13 mouse cellular contexts compared by ENCODE assay signal in the genomic region with DNA sequence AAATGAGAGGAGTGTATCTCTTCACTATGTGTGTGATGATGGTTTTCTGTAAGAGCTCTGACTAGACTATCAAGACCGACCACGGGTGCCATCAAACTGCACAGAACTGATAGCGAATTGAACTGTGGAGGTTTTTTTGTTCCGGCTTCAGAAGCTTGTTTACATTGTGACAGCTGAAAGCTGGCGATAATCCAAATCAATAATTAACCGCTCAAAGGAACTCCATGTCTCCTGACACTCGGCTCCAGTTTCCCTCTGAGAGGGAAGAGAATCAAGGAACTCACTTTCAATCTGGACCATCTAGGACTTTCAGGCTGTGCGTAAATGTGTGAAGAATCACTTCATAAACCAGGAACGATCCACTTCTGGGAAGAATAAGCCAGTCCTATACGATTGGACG.
DNase-seq lines count a peak whose midpoint lies in the region; ATAC-seq and TF ChIP-seq lines count a peak whose summit lies in the region.
"Had no signal": no experiment of that assay in that cellular context is flagged by ENCODE, and none has a peak within 500 bp of the region (broad histone marks: within the 10 kb centered on the region; RNA-seq: fewer than 3 reads in every experiment).

No protein-coding gene starts in this region.

- WGBS in embryonic facial prominence, embryonic 14.5 days, result 72% methylated on average over 11 of the region's 11 CpGs
- WGBS in embryonic facial prominence, embryonic 10.5 days, result 86% methylated on average over 11 of the region's 11 CpGs
- 24% methylated on average over 11 of the region's 11 CpGs for WGBS in liver, adult 2 months
- WGBS in liver, embryonic 12.5 days (ENCODE audit: insufficient replicate concordance), result 70% methylated on average over 11 of the region's 11 CpGs
- 60% methylated on average over 11 of the region's 11 CpGs for WGBS in intestine, embryonic 14.5 days

- H3K4me2 ChIP-seq in embryonic facial prominence, embryonic 14.5 days (ENCODE audit: low read depth, low read length), result no peak overlapping the region
- H3K4me2 ChIP-seq in liver, embryonic 12.5 days, result no peak overlapping the region
- no peak overlapping the region for H3K4me2 ChIP-seq in intestine, embryonic 14.5 days (ENCODE audit: low read length)
- H3K4me2 ChIP-seq: embryonic facial prominence, embryonic 13.5 days; neural tube, embryonic 15.5 days had no signal

- H3K79me2 ChIP-seq in liver, adult 2 months (ENCODE audit: control insufficient read depth, insufficient read depth, low read length), result no peaks in the 10 kb centered on the region

- H3K27me3 ChIP-seq in embryonic facial prominence, embryonic 14.5 days (replicated peaks; ENCODE audit: control insufficient read depth, insufficient read depth, low read length), result no peaks in the 10 kb centered on the region
- no peaks in the 10 kb centered on the region for H3K27me3 ChIP-seq in embryonic facial prominence, embryonic 10.5 days (replicated peaks; ENCODE audit: low read depth, poor library complexity, severe bottlenecking)
- no peaks in the 10 kb centered on the region for H3K27me3 ChIP-seq in liver, adult 2 months (ENCODE audit: control insufficient read depth, insufficient read depth, low read length)
- no peaks in the 10 kb centered on the region for H3K27me3 ChIP-seq in liver, embryonic 12.5 days (replicated peaks)
- no peaks in the 10 kb centered on the region for H3K27me3 ChIP-seq in intestine, embryonic 14.5 days (replicated peaks; ENCODE audit: control insufficient read depth, insufficient read depth, low read length)
- H3K27me3 ChIP-seq: CH12.LX; embryonic facial prominence, embryonic 13.5 days; neural tube, embryonic 15.5 days had no signal

- no peak for TF ChIP-seq POLR2A in liver, adult 2 months (IDR thresholded peaks at IDR 0.05; ENCODE audit: extremely low read depth, insufficient read depth, low read length)

- H3K27ac ChIP-seq in embryonic facial prominence, embryonic 14.5 days (replicated peaks; ENCODE audit: low read depth, low read length), result no peak overlapping the region
- H3K27ac ChIP-seq in embryonic facial prominence, embryonic 10.5 days (replicated peaks), result no peak overlapping the region
- no peak overlapping the region for H3K27ac ChIP-seq in liver, adult 2 months (replicated peaks; ENCODE audit: insufficient read depth, low read depth, low read length)
- no peak overlapping the region for H3K27ac ChIP-seq in liver, embryonic 12.5 days
- no peak overlapping the region for H3K27ac ChIP-seq in intestine, embryonic 14.5 days (ENCODE audit: low read depth)
- H3K27ac ChIP-seq: embryonic facial prominence, embryonic 13.5 days; neural tube, embryonic 15.5 days had no signal

- no peaks in the 10 kb centered on the region for H3K36me3 ChIP-seq in embryonic facial prominence, embryonic 14.5 days (ENCODE audit: control insufficient read depth, insufficient read depth, low read length)
- no peaks in the 10 kb centered on the region for H3K36me3 ChIP-seq in embryonic facial prominence, embryonic 10.5 days (replicated peaks)
- H3K36me3 ChIP-seq in liver, adult 2 months (ENCODE audit: control insufficient read depth, insufficient read depth, low read length), result no peaks in the 10 kb centered on the region
- H3K36me3 ChIP-seq in liver, embryonic 12.5 days, result no peaks in the 10 kb centered on the region
- H3K36me3 ChIP-seq in intestine, embryonic 14.5 days (ENCODE audit: control insufficient read depth, insufficient read depth, low read length), result no peaks in the 10 kb centered on the region
- H3K36me3 ChIP-seq: embryonic facial prominence, embryonic 13.5 days; neural tube, embryonic 15.5 days had no signal

- no peak overlapping the region for H3K4me3 ChIP-seq in embryonic facial prominence, embryonic 14.5 days (ENCODE audit: low read depth, low read length)
- H3K4me3 ChIP-seq in embryonic facial prominence, embryonic 10.5 days, result no peak overlapping the region
- no peak overlapping the region for H3K4me3 ChIP-seq in liver, adult 2 months (ENCODE audit: insufficient read depth, low read depth, low read length)
- H3K4me3 ChIP-seq in liver, embryonic 12.5 days, result no peak overlapping the region
- H3K4me3 ChIP-seq in intestine, embryonic 14.5 days (ENCODE audit: low read depth, low read length), result no peak overlapping the region
- H3K4me3 ChIP-seq: embryonic facial prominence, embryonic 13.5 days; neural tube, embryonic 15.5 days had no signal

- TF ChIP-seq CTCF in liver, adult 2 months (IDR thresholded peaks at IDR 0.05; ENCODE audit: low read depth, low read length), result no peak

- no peak overlapping the region for H3K9ac ChIP-seq in embryonic facial prominence, embryonic 14.5 days (ENCODE audit: low read depth, low read length)
- H3K9ac ChIP-seq in liver, adult 2 months (ENCODE audit: low read depth, low read length), result no peak overlapping the region
- H3K9ac ChIP-seq in liver, embryonic 12.5 days, result no peak overlapping the region
- no peak overlapping the region for H3K9ac ChIP-seq in intestine, embryonic 14.5 days (ENCODE audit: low read length)
- H3K9ac ChIP-seq: embryonic facial prominence, embryonic 13.5 days; neural tube, embryonic 15.5 days had no signal

- H3K9me3 ChIP-seq in embryonic facial prominence, embryonic 14.5 days (ENCODE audit: control insufficient read depth, low read length), result no peaks in the 10 kb centered on the region
- H3K9me3 ChIP-seq in embryonic facial prominence, embryonic 10.5 days, result no peaks in the 10 kb centered on the region
- H3K9me3 ChIP-seq in liver, embryonic 12.5 days (replicated peaks), result no peaks in the 10 kb centered on the region
- H3K9me3 ChIP-seq in intestine, embryonic 14.5 days (ENCODE audit: control insufficient read depth, low read length), result no peaks in the 10 kb centered on the region
- H3K9me3 ChIP-seq: embryonic facial prominence, embryonic 13.5 days; neural tube, embryonic 15.5 days had no signal

- 0 out of 2 replicates have a peak, but pooled peaks have one; percentile 33 for ATAC-seq in embryonic facial prominence, embryonic 14.5 days (ENCODE audit: low read depth)
- no peak for ATAC-seq in liver, embryonic 12.5 days
- ATAC-seq in intestine, embryonic 14.5 days (replicated peaks; ENCODE audit: low FRiP score, low TSS enrichment, low read depth), result peak; percentile 82; the same call in 1 of the 2 replicates

- no peaks in the 10 kb centered on the region for H3K4me1 ChIP-seq in embryonic facial prominence, embryonic 14.5 days (ENCODE audit: control insufficient read depth, insufficient read depth, low read length)
- H3K4me1 ChIP-seq in embryonic facial prominence, embryonic 10.5 days, result no peaks in the 10 kb centered on the region
- no peaks in the 10 kb centered on the region for H3K4me1 ChIP-seq in liver, adult 2 months (ENCODE audit: control insufficient read depth, insufficient read depth, low read length)
- H3K4me1 ChIP-seq in liver, embryonic 12.5 days, result no peaks in the 10 kb centered on the region
- no peaks in the 10 kb centered on the region for H3K4me1 ChIP-seq in intestine, embryonic 14.5 days (replicated peaks; ENCODE audit: control insufficient read depth, insufficient read depth, low read length)
- H3K4me1 ChIP-seq: embryonic facial prominence, embryonic 13.5 days; neural tube, embryonic 15.5 days had no signal

- DNase-seq in embryonic facial prominence, embryonic 14.5 days (ENCODE audit: low spot score), result peak; percentile 24
- no peak for DNase-seq in embryonic facial prominence, embryonic 10.5 days (ENCODE audit: low spot score)
- peak; percentile 47 for DNase-seq in liver, adult 2 months (ENCODE audit: extremely low read depth, low read depth, low spot score)
- DNase-seq in MN1 (ENCODE audit: low spot score), result peak; percentile 12
- DNase-seq in intestine, embryonic 14.5 days (ENCODE audit: low spot score), result no peak
- no peak for DNase-seq in left cerebral cortex, adult 18-20 months (ENCODE audit: low spot score in 2 of 2)
- DNase-seq in thymus, postnatal 14 days, result no peak
- DNase-seq: gastrocnemius, postnatal 10 days; kidney, postnatal 4 days had no signal

Comparison
In these comparisons a context has a peak if more than half of its experiments do, and no peak if none do; other contexts are left out.
1. DNase-seq: peak in embryonic facial prominence, embryonic 14.5 days (single experiment), liver, adult 2 months (single experiment) and MN1 (single experiment); none in embryonic facial prominence, embryonic 10.5 days (single experiment), intestine, embryonic 14.5 days (single experiment), left cerebral cortex, adult 18-20 months (0 of 2) and thymus, postnatal 14 days (single experiment).